Mouse (Mus musculus) forebrain, embryonic 12.5 days (tissue): ENCODE measurements around the gene Pcyt1a. TPM values are rescaled to one million over a fixed set of nuclear protein-coding genes. Genes with fewer than 3 reads are reported as not detected.
"Not testable (repeated sequence)": the region's sequence is repeated elsewhere in the genome, so short reads cannot be mapped to it uniquely, and the experiment has no call there.

Experiments used
- ATAC-seq: fragments of 200-750 bp; cut with Nextera tagmentation; 2 replicates; pipeline ENCODE4 v1.8.0; 2017; ENCODE audit warnings: moderate TSS enrichment; ENCODE audit not compliant: low FRiP score
- H3K27ac ChIP-seq: fragments of 300-500 bp; sonication (generic); 2 replicates; pipeline ENCODE4 v1.5.1; 2016; ENCODE audit warnings: mild to moderate bottlenecking
- H3K27me3 ChIP-seq: fragments of 300-500 bp; sonication (generic); 2 replicates; pipeline ENCODE4 v1.6.1; 2016; ENCODE audit warnings: mild to moderate bottlenecking
- H3K36me3 ChIP-seq: fragments of 300-500 bp; sonication (generic); replicated peaks from 2 replicates; pipeline ENCODE4 v1.6.1; 2016; ENCODE audit warnings: mild to moderate bottlenecking
- H3K4me1 ChIP-seq: fragments of 300-500 bp; sonication (generic); 2 replicates; pipeline ENCODE4 v1.6.1; 2016
- H3K4me2 ChIP-seq: fragments of 300-500 bp; sonication (generic); 2 replicates; pipeline ENCODE4 v1.6.1; 2016; ENCODE audit warnings: mild to moderate bottlenecking, moderate library complexity
- H3K4me3 ChIP-seq: fragments of 300-500 bp; sonication (generic); replicated peaks from 2 replicates; pipeline ENCODE4 v1.5.1; 2016; ENCODE audit warnings: mild to moderate bottlenecking
- H3K9ac ChIP-seq: fragments of 300-500 bp; sonication (generic); 2 replicates; pipeline ENCODE4 v1.6.1; 2016; ENCODE audit warnings: mild to moderate bottlenecking
- H3K9me3 ChIP-seq: fragments of 300-500 bp; sonication (generic); 2 replicates; pipeline ENCODE4 v1.6.1; 2016
- WGBS: fragments of 180-500 bp; shearing (Covaris S2); methylation state at CpG from one replicate; pipeline ENCODE4 v1.1.7; 2016; 5-methylcytosine and 5-hydroxymethylcytosine counted together
- polyA plus RNA-seq: library from polyadenylated mRNA; unstranded; fragments of >200 nt; fragmentation: Nextera tagmentation; extraction: Ambion mirVana; gene quantifications from 2 replicates; pipeline ENCODE4 v1.2.1, GENCODE M21; 2016

Gene Pcyt1a
- polyA plus RNA-seq, 1 experiment from 2014 or later = 42.7 TPM

DNA sequence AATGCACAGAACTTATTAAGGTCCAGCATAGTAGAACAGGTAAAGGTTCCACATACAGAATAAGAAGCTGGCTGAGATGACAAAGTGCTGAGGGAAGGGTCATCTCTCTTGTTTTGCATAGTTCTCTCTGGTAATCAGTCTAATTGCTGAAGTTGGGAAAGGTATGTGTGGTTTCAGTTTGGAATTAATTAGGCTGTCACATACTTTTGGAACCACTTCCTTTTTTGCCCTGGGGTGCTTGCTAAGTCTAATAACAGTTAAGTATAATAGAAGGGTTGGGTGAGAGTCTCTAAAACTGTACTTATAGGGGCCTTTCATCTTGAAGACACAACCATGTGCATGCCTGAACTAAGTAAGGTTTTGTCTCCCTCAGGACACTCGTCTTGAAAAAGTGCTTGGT is 5.9 kb downstream of the Pcyt1a start:
- 69% methylated on average over 1 of the region's 1 CpGs for WGBS
- no peak overlapping the region for H3K9ac ChIP-seq
- H3K27me3 ChIP-seq = no peaks in the 10 kb centered on the region
- no peak overlapping the region for H3K4me2 ChIP-seq
- H3K4me1 ChIP-seq = peaks cover 6% of the 10 kb centered on the region
- no peak overlapping the region for H3K27ac ChIP-seq
- H3K9me3 ChIP-seq = no peaks in the 10 kb centered on the region
- H3K36me3 ChIP-seq = no peaks in the 10 kb centered on the region; the same call in 1 of the 2 replicates
- ATAC-seq = no peak
- no peak overlapping the region for H3K4me3 ChIP-seq

DNA sequence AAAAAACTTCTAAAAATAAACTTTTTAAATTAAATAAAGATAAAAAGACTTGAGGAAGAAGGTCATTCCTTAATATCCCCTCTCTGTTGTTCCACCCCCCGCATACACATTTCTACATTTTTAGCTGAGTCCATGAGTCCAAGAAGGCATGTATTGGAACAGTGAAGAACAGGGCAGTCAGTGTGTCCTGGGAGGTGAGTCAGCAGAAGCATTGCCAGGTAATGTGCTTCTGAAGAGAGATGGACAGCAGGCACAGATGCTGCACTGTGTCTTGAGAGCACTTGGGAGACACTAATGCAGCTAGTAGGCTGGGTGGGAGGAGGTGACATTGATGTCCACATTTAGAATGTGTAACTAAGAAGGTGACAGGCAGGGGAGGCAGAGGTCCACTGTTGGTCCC is 6.5 kb downstream of the Pcyt1a start:
- no peaks in the 10 kb centered on the region; the same call in 1 of the 2 replicates for H3K4me1 ChIP-seq
- no peaks in the 10 kb centered on the region; the same call in 1 of the 2 replicates for H3K36me3 ChIP-seq
- no peak overlapping the region for H3K27ac ChIP-seq
- no peak overlapping the region for H3K4me2 ChIP-seq
- 100% methylated on average over 1 of the region's 1 CpGs for WGBS
- no peaks in the 10 kb centered on the region for H3K27me3 ChIP-seq
- no peak overlapping the region for H3K4me3 ChIP-seq
- ATAC-seq = no peak
- H3K9ac ChIP-seq = no peak overlapping the region
- no peaks in the 10 kb centered on the region for H3K9me3 ChIP-seq

DNA sequence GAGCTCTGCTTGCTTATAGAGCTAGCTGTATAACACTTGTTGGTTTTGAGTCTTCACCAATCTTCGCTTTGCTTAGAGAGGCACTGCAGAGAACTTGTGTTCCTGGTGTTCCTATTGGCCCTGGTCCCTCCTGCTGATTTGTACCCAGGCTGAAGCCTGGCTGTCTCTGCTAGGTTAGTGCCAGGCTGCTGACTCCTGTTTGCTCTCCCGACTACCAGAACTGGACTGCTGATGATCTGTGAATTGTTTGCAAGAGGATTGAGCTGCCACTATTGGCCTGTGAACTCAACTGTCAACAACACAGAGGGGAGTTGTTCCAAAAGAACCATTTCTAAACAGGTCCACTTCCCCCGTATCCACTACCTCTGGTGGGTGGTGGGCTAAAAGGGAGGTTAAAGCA is 10.7 kb downstream of the Pcyt1a start:
- Histone ChIP-seq H3K27me3 (no peaks in the 10 kb centered on the region), H3K4me3 (no peak overlapping the region), H3K27ac (no peak overlapping the region), H3K36me3 (no peaks in the 10 kb centered on the region; the same call in 1 of the 2 replicates), H3K4me2 (no peak overlapping the region), H3K9ac (no peak overlapping the region), H3K9me3 (no peaks in the 10 kb centered on the region), H3K4me1 (no peaks in the 10 kb centered on the region)
- 88% methylated on average over 3 of the region's 3 CpGs for WGBS
- no peak for ATAC-seq

DNA sequence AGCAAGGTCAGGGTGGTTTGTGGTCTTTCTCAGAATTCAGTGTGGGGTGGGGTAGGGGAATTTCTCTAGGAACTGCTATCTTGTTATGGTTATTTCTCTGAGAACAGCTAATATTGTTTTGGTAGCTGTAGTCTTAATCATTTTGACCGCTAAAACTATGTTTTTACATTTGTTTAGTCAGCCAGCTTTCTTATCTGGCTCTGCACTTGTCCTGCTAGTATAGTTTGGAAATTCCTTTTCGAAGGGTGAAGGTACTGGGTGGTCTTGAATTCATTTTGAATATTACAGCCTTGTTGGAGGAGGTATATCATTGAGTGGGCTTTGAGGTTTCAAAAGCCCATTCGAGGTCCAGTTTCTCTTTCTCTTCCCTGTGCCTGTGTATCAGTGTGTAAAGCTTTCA is 13.9 kb downstream of the Pcyt1a start:
- 93% methylated on average over 3 of the region's 3 CpGs for WGBS
- not testable (repeated sequence) for ATAC-seq

DNA sequence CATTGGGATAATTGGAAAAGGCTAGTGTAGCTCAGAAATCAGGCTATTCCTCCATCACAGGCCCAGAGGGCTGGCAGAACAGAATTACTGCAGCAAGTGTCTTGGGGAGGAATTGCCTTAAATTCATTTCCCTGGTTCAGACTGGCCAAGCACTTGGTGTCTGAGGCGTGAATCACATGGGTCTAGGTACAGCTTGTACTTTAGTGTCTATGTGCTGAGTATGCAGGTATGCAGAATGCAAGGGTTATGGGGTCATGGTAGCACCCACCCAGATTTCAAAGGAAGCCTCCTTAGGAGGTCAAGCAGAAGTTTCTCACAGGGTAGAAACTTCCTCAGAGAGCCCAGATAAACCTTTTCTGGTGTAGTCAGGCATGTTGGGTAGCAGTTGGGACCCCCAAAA is 14.8 kb downstream of the Pcyt1a start:
- no peak overlapping the region for H3K4me3 ChIP-seq
- no peak overlapping the region for H3K4me2 ChIP-seq
- H3K36me3 ChIP-seq = no peaks in the 10 kb centered on the region; the same call in 1 of the 2 replicates
- H3K27me3 ChIP-seq = no peaks in the 10 kb centered on the region
- WGBS = 87% methylated on average over 1 of the region's 1 CpGs
- H3K27ac ChIP-seq = no peak overlapping the region
- no peaks in the 10 kb centered on the region for H3K9me3 ChIP-seq
- H3K4me1 ChIP-seq = no peaks in the 10 kb centered on the region
- H3K9ac ChIP-seq = no peak overlapping the region
- ATAC-seq = no peak

More for the DNA sequence above, 13.9 kb downstream of the Pcyt1a start:
- H3K9me3 ChIP-seq, H3K4me1 ChIP-seq, H3K27ac ChIP-seq, H3K4me2 ChIP-seq, H3K36me3 ChIP-seq, H3K27me3 ChIP-seq, H3K4me3 ChIP-seq, H3K9ac ChIP-seq: not testable (repeated sequence)

DNA sequence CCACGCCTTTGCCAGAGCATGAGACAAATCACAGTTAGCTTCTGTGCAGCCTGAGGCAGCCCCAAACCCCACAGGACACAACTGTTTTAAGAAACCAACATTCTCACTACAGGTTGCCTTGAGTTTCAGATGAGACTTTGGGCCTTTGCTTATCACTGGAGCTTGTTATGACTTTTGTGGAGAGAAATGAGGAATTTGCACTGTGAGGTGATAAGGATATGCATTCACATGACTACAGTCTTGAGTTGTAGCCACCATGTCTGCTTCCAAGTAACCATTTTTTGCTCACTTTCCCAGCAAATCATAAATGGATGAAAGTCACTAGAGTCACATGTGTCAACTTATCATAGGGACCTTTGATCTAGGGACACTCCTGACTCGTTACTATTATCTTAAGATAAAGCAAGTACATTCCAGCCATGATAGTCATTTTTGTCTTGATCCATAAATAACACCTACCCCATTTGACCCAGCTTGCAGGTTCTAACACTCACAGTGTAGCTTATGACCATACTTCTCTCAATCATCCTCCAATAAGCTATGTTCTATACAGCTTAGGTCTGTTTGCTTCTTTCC is 15.9 kb downstream of the Pcyt1a start:
- ATAC-seq = no peak
- Histone ChIP-seq H3K4me3 (no peak overlapping the region), H3K4me1 (no peaks in the 10 kb centered on the region), H3K9ac (no peak overlapping the region), H3K36me3 (peaks cover 1% of the 10 kb centered on the region; the same call in 1 of the 2 replicates), H3K9me3 (no peaks in the 10 kb centered on the region), H3K4me2 (no peak overlapping the region), H3K27ac (no peak overlapping the region), H3K27me3 (no peaks in the 10 kb centered on the region)
- 79% methylated on average over 2 of the region's 2 CpGs for WGBS

DNA sequence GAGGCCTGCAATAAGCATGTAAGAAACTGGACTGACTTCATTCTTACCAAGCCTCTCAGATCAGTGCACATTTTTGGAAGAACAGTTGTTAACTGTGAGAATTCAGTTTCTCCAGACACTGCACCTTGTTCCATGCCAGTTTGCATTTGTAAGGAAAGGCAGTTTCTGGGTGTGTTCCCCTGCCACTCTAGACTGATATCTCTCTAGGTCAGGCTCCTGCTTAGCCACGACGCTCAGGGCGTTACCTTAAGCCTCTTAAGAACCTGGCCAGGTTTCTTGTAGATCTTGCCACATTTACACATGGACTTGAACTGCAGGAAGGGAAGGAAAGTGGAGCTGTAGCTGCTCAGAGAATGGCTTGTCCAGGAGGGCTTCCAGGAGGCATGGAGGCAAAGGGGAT is 18.9 kb downstream of the Pcyt1a start:
- Histone ChIP-seq H3K36me3 (peaks cover 13% of the 10 kb centered on the region), H3K4me3 (no peak overlapping the region), H3K4me2 (no peak overlapping the region), H3K4me1 (no peaks in the 10 kb centered on the region), H3K27me3 (no peaks in the 10 kb centered on the region), H3K9me3 (no peaks in the 10 kb centered on the region), H3K9ac (no peak overlapping the region), H3K27ac (no peak overlapping the region)
- no peak for ATAC-seq
- WGBS = 87% methylated on average over 3 of the region's 3 CpGs

DNA sequence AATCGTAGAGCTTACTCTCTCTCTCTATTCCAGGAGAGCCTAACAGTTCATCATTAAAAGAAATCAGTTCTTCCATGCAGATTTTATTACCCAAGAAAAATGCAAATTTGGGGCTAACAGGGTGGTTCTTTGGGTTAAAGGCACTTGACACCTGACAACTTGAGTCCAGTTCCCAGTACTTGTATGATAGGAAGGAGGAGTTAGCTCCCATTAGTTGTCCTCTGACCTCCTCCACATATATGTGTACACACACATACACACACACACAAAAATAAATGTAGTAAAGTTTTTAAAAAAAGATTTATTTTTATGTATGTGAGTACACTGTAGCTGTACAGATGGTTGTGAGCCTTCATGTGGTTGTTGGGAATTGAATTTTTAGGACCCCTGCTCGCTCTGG is 19.4 kb downstream of the Pcyt1a start:
- Histone ChIP-seq H3K9ac (no peak overlapping the region), H3K27ac (no peak overlapping the region), H3K4me2 (no peak overlapping the region), H3K36me3 (peaks cover 14% of the 10 kb centered on the region), H3K4me3 (no peak overlapping the region), H3K9me3 (no peaks in the 10 kb centered on the region), H3K27me3 (no peaks in the 10 kb centered on the region), H3K4me1 (no peaks in the 10 kb centered on the region)
- WGBS = 96% methylated on average over 2 of the region's 2 CpGs
- ATAC-seq = no peak

DNA sequence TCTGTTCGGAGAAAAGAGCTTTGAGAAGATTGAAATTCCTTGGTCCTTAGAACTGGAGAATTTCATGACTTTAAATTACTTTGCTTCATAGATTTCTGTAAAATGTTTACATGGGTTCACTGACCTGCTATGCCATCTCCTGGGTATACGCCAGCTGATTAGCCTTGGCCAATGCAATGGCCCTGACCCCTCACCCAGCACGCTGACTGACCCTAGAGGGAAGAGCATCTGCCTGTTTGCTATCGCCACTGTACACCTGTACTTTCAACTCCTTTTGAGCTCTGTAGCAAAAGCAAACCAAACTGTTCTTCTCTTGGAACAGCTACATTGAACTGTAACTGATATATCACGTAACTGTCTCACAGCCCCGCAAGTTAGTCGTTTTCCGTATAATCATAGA is 22.4 kb downstream of the Pcyt1a start:
- Histone ChIP-seq H3K9ac (no peak overlapping the region), H3K4me1 (no peaks in the 10 kb centered on the region), H3K4me3 (no peak overlapping the region), H3K27ac (no peak overlapping the region), H3K4me2 (no peak overlapping the region), H3K9me3 (no peaks in the 10 kb centered on the region), H3K27me3 (no peaks in the 10 kb centered on the region), H3K36me3 (peaks cover 23% of the 10 kb centered on the region)
- 93% methylated on average over 8 of the region's 8 CpGs for WGBS
- ATAC-seq = no peak

DNA sequence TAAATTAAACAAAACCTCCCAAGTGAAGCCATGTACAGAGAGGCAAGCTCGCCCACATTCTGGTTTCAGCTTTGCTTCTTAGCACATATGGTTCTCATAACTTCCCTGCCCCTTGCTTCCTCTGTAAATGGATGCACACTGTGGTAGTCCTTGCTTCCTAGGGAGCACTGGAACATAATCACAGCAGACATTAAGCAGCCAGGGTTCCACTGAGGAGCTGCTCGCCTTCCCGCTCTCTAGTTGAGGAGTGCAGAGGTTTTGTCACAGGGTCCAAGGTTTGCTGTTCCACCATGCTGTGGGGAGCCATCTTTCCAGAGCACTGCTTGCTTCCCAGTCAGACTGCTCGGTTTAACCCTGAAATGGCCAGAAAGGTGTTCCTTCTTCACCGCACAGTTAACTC is 23.9 kb downstream of the Pcyt1a start:
- H3K9ac ChIP-seq = no peak overlapping the region
- 83% methylated on average over 5 of the region's 5 CpGs for WGBS
- peaks cover 28% of the 10 kb centered on the region for H3K36me3 ChIP-seq
- H3K9me3 ChIP-seq = no peaks in the 10 kb centered on the region
- H3K4me3 ChIP-seq = no peak overlapping the region
- ATAC-seq = no peak
- no peak overlapping the region for H3K4me2 ChIP-seq
- no peak overlapping the region for H3K27ac ChIP-seq
- no peaks in the 10 kb centered on the region for H3K27me3 ChIP-seq
- H3K4me1 ChIP-seq = no peaks in the 10 kb centered on the region

DNA sequence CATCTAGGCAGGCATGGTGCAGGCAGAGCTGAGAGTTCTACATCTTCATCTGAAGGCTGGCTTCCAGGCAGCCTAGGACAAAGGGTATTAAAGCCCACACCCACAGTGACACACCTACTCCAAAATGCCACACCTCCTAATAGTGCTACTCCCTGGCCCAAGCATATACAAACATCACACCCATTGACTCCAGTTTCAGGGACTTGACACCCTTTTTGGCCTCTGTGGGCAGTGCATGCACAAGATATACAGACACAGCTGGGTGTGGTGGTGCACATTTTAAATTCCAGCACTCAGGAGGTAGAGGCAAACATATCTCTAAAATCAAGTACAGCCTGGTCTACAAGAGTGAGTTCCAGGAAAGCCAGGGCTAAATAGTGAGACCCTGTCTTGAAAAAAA is 25.4 kb downstream of the Pcyt1a start:
- peaks cover 28% of the 10 kb centered on the region for H3K36me3 ChIP-seq
- no peaks in the 10 kb centered on the region for H3K4me1 ChIP-seq
- H3K9ac ChIP-seq = no peak overlapping the region
- no peaks in the 10 kb centered on the region for H3K9me3 ChIP-seq
- ATAC-seq = no peak
- H3K4me2 ChIP-seq = no peak overlapping the region
- H3K4me3 ChIP-seq = no peak overlapping the region
- no peaks in the 10 kb centered on the region for H3K27me3 ChIP-seq
- H3K27ac ChIP-seq = no peak overlapping the region

DNA sequence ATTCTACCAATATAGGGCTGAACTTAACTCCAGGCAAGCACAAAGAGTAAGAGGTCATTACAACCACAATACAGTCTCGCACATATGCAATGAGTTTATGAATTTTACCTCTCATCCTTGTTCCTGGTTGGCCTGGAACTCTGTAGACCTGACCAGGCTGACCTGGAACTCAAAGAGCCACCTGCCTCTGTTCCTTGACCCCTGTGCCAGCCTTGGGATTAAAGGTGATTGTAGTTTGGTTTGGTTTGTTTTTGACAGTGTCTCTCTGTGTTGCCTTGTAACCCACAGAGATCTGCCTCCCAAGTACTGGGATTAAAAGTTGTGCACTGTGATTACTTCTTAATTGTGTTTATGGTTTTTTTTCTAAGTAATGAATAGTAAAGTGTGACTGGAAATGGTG is 26.0 kb downstream of the Pcyt1a start:
- Histone ChIP-seq H3K9ac (no peak overlapping the region), H3K4me2 (no peak overlapping the region), H3K9me3 (no peaks in the 10 kb centered on the region), H3K27me3 (no peaks in the 10 kb centered on the region), H3K4me3 (no peak overlapping the region), H3K4me1 (no peaks in the 10 kb centered on the region), H3K36me3 (peaks cover 26% of the 10 kb centered on the region), H3K27ac (no peak overlapping the region)
- no peak for ATAC-seq
- 93% methylated on average over 1 of the region's 1 CpGs for WGBS

DNA sequence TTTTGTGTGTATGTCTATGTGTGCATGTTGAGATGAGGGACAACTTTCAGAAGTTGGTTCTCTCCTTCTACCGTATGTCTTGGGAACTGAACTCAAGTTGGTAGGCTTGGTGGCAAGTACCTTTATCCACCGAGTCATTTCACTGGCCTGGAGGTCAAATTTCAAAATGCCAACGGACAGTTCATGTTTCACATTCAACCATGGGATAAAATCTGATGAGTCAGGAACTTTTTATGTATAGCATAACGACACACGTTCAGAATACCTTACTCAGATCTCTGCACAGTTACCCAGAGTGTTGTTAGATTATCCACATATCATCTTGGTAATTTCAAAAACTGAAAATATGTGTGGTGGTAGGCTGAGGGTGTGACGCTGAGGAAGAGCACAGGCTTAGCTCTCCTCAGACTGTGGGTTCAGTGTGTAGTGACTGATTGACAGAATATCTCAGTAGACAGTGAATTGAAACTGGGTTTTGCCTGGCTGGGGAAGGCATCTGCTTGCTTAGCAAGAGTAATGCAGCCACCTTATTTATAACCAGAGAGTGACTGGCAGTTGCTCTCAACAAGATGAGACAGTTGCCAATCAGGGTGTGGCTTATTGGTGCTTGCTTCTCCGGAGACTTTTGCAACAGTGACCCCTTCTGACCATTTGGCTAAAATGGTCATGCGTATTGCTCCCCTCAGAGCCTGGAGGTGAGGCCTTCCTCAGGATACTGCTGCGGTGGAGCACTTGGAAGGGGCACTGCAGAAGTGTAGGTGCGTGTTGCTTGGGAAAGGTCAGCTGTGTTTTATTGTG is 27.1 kb downstream of the Pcyt1a start:
- Histone ChIP-seq H3K27ac (no peak overlapping the region), H3K4me1 (no peaks in the 10 kb centered on the region), H3K4me2 (no peak overlapping the region), H3K36me3 (peaks cover 18% of the 10 kb centered on the region), H3K9me3 (no peaks in the 10 kb centered on the region), H3K4me3 (no peak overlapping the region), H3K27me3 (no peaks in the 10 kb centered on the region), H3K9ac (no peak overlapping the region)
- ATAC-seq = no peak
- WGBS = 70% methylated on average over 10 of the region's 10 CpGs
